Mouse (Mus musculus) forebrain, embryonic 15.5 days (tissue): ENCODE measurements at regions not wholly inside any gene's neighbourhood (a gene's known extent, or its start where the extent isn't known, plus 50 kb on each side); places are given as distances from the start of the nearest gene placed in this dataset.
A peak's percentile ranks its signal among the peaks of the same experiment; 100 is the strongest.

ENCODE experiments used
- ATAC-seq: fragments of 200-750 bp; cut with Nextera tagmentation; replicated peaks from 2 replicates; pipeline ENCODE4 v1.8.0; 2017; ENCODE audit warnings: mild to moderate bottlenecking, moderate TSS enrichment, moderate library complexity
- H3K27ac ChIP-seq: fragments of 300-500 bp; sonication (generic); replicated peaks from 2 replicates; pipeline ENCODE4 v1.5.1; 2015; ENCODE audit warnings: mild to moderate bottlenecking, inconsistent platforms
- H3K27me3 ChIP-seq: fragments of 300-500 bp; sonication (generic); 2 replicates; pipeline ENCODE4 v1.6.1; 2015; ENCODE audit warnings: inconsistent platforms
- H3K36me3 ChIP-seq: fragments of 300-500 bp; sonication (generic); 2 replicates; pipeline ENCODE4 v1.6.1; 2015; ENCODE audit warnings: mild to moderate bottlenecking, inconsistent platforms
- H3K4me1 ChIP-seq: fragments of 300-500 bp; sonication (generic); 2 replicates; pipeline ENCODE4 v1.6.1; 2015; ENCODE audit warnings: inconsistent platforms
- H3K4me2 ChIP-seq: fragments of 300-500 bp; sonication (generic); replicated peaks from 2 replicates; pipeline ENCODE4 v1.6.1; 2015; ENCODE audit warnings: mild to moderate bottlenecking, inconsistent platforms
- H3K4me3 ChIP-seq: fragments of 300-500 bp; sonication (generic); 2 replicates; pipeline ENCODE4 v1.5.1; 2015; ENCODE audit warnings: mild to moderate bottlenecking, inconsistent platforms
- H3K9ac ChIP-seq: fragments of 300-500 bp; sonication (generic); replicated peaks from 2 replicates; pipeline ENCODE4 v1.6.1; 2015; ENCODE audit warnings: mild to moderate bottlenecking, inconsistent platforms
- H3K9me3 ChIP-seq: fragments of 300-500 bp; sonication (generic); 2 replicates; pipeline ENCODE4 v1.6.1; 2016; ENCODE audit warnings: inconsistent platforms
- WGBS: fragments of 180-500 bp; shearing (Covaris S2); methylation state at CpG from one replicate; pipeline ENCODE4 v1.1.7; 2015; ENCODE audit warnings: mixed read lengths; 5-methylcytosine and 5-hydroxymethylcytosine counted together

- no peaks in the 10 kb centered on the region for H3K4me1 ChIP-seq
- ATAC-seq = peak; percentile 64; the same call in 1 of the 2 replicates
These were observed 123.3 kb upstream of the Gm10801 start for GRCm38 (mm10) chr2:98538690-98539089.

GRCm38 (mm10) chr2:98565871-98566270 lies 96.2 kb upstream of the Gm10801 start:
- ATAC-seq = no peak
- 55% methylated on average over 1 of the region's 1 CpGs for WGBS
- Histone ChIP-seq H3K36me3 (no peaks in the 10 kb centered on the region), H3K4me2 (no peak overlapping the region), H3K27ac (no peak overlapping the region), H3K9me3 (no peaks in the 10 kb centered on the region), H3K27me3 (no peaks in the 10 kb centered on the region), H3K4me3 (no peak overlapping the region), H3K4me1 (no peaks in the 10 kb centered on the region), H3K9ac (no peak overlapping the region)

More at GRCm38 (mm10) chr2:98538690-98539089, 123.3 kb upstream of the Gm10801 start:
- H3K9me3 ChIP-seq = no peaks in the 10 kb centered on the region
- no peak overlapping the region for H3K9ac ChIP-seq
- no peaks in the 10 kb centered on the region for H3K27me3 ChIP-seq
- no peak overlapping the region for H3K27ac ChIP-seq
- no peak overlapping the region for H3K4me2 ChIP-seq
- H3K36me3 ChIP-seq = no peaks in the 10 kb centered on the region
- WGBS = 72% methylated on average over 5 of the region's 5 CpGs
- H3K4me3 ChIP-seq = no peak overlapping the region
